Mouse (Mus musculus) mouse embryonic stem cell (cell line): Measurements from ENCODE around the gene Gm27029.
"Not testable (repeated sequence)": the region's sequence is repeated elsewhere in the genome, so short reads cannot be mapped to it uniquely, and the experiment has no call there.

Experiments
- in situ Hi-C, 2 experiments: fragments of 300-500 bp; cut with MboI; formaldehyde crosslinking; loops; 1 replicate in 1 of 2; 3 replicates in 1 of 2; pipeline ENCODE4 v1.14.3; 2019 to 2020; ENCODE audit warnings: low sequenced_read_pairs in 2 of 2, low pct_unique_long_range_greater_than_20kb in 1 of 2, mixed read lengths in 1 of 2; ENCODE audit not compliant: unreplicated experiment in 1 of 2

Gene Gm27029

GRCm38 (mm10) chr11:101433396-101433795 lies 8.8 kb upstream of the Gm27029 start:
- in situ Hi-C loops: no loop called here

GRCm38 (mm10) chr11:101431327-101431726 lies 6.7 kb upstream of the Gm27029 start:
- in situ Hi-C loops: no loop called here

- in situ Hi-C loops: no loop called here
Measured at GRCm38 (mm10) chr11:101426165-101426564, 1.6 kb upstream of the Gm27029 start.

GRCm38 (mm10) chr11:101424925-101425813 lies 573 bp upstream of the Gm27029 start, which contains the start of the genes Rundc1 and Ptges3l:
TSS of gene Rundc1 (plus strand) at chr11:101425085.
TSS of gene Ptges3l (minus strand) at chr11:101425333.
- in situ Hi-C loops: no loop called here

- in situ Hi-C loops: no loop called here
Measured at GRCm38 (mm10) chr11:101420148-101420547, 4.4 kb downstream of the Gm27029 start.

- in situ Hi-C loops: no loop called here
Measured at GRCm38 (mm10) chr11:101419610-101420009, 5.0 kb downstream of the Gm27029 start.

- in situ Hi-C loops: no loop called here
Measured at GRCm38 (mm10) chr11:101418991-101419390, 5.6 kb downstream of the Gm27029 start.

GRCm38 (mm10) chr11:101417101-101417855 lies 7.3 kb downstream of the Gm27029 start, which contains the start of gene Aarsd1:
TSS of gene Aarsd1 (minus strand) at chr11:101417615.
- in situ Hi-C loops: no loop called here

- in situ Hi-C loops: no loop called here
Measured at GRCm38 (mm10) chr11:101416433-101417100, 8.0 kb downstream of the Gm27029 start.

GRCm38 (mm10) chr11:101415306-101415705 lies 9.3 kb downstream of the Gm27029 start:
- in situ Hi-C loops: no loop called here

GRCm38 (mm10) chr11:101395110-101395509 lies 29.5 kb downstream of the Gm27029 start:
- in situ Hi-C loops: loop anchor here (5.0 kb wide), 2 partner anchors 58 to 63 kb away; partner anchors contain the start of gene Aoc3 (in 1 of the 2)

GRCm38 (mm10) chr11:101381817-101382216 lies 42.8 kb downstream of the Gm27029 start:
- in situ Hi-C loops: no loop called here

- in situ Hi-C loops: no loop called here
Measured at GRCm38 (mm10) chr11:101378926-101379325, 45.7 kb downstream of the Gm27029 start.

- in situ Hi-C loops: not testable (repeated sequence)
Measured at GRCm38 (mm10) chr11:101378196-101378595, 46.4 kb downstream of the Gm27029 start.

GRCm38 (mm10) chr11:101374421-101374938 lies 50.1 kb downstream of the Gm27029 start:
- in situ Hi-C loops: no loop called here

- in situ Hi-C loops: no loop called here
Measured at GRCm38 (mm10) chr11:101370141-101370540, 54.5 kb downstream of the Gm27029 start.

- in situ Hi-C loops: no loop called here
Measured at GRCm38 (mm10) chr11:101367326-101367935, 57.2 kb downstream of the Gm27029 start, which contains the start of gene G6pc. TSS of gene G6pc (plus strand) at chr11:101367561.

- in situ Hi-C loops: no loop called here
Measured at GRCm38 (mm10) chr11:101364531-101364931, 60.1 kb downstream of the Gm27029 start.
